Mouse (Mus musculus): Measurements from ENCODE around the gene Cacna1g. TPM values are rescaled to one million over a fixed set of nuclear protein-coding genes. Genes with fewer than 3 reads are reported as not detected.

Gene Cacna1g
- 10 to 100 TPM; 15.4 to 21.5 TPM for total RNA-seq (2021)

DNA sequence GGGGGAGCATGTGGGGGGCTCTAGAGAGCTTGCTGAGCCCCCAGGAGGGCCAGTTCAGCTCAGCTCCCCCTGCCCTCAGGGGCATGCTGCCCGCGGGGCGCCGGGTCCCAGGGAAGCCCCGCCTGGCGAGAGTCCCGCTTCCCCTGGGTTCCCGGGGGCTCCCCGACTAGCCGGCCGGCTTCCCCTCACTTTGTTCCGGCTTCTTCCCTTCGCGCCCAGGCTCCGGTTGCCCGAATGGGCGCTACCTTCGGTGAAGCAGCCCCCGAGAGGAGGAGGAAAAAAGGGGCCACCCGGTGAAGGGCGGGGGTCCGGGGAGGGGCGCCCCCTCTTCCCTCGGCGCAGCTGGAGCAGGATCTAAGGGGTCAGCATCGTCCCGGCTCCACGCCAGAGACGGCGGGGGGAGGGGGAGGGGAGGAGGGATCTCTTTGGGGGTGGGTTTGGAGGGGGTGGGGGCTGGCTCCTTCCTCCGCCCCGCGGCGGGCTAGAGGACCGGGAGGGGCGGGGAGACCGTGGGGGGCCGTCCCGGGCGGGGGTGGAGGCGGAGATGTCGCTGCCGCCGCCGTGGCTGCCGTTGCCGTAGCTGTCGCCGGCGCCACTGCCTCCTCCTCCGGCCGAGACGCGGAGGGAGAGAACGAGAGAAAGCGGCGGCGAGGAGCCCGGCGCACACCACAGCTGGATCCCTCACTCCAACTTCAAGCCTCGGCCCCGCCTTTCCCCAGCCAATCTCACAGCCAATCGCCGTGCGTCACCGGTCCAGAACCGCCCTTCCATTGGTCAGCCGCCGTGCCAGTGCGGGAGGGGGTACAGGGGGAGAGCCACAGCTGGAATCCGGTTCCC is at the start of gene Cacna1g:
TSS of gene Cacna1g (minus strand) at position 492 of the 837 bp plus-strand sequence.
- intact Hi-C loops (cut with DNase I) = no loop called here
- DNase-seq (ENCODE audit: low spot score) = peak; percentile 87

DNA sequence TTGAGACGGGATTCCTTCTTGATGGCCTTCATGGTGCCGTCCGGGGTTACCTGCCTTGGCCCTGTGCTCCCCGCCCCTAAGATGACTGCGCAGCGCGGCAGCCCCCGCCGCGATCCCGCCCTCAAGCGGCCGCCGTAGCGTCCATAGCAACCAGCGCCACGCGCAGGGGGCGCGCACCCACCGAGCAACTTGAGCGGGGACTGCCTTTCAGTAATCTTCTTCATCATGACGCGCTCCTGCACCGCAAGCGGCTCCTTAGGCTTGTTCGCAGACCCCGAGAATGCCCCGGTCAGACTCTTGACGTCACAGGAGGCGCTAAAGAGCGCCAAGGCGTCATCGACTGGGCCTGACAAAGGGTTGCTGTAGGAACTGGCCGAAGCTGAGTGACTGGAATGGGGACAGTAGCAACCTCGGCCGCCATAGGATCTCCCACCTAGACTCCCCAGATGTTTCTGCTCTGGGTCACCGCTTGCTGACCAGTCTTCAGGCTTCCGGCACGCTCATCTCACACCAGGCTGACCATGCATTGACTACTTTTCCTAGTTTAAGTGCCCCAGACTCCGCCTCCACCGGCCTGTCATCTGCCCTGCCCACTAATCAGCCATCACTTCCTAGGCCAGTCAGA is 47.3 kb upstream of the Cacna1g start, which contains the start of gene Mycbpap:
TSS of gene Mycbpap (minus strand) at position 524 of the 625 bp plus-strand sequence.
- DNase-seq (ENCODE audit: low spot score) = peak; percentile 34
- intact Hi-C loops (cut with DNase I) = no loop called here

DNA sequence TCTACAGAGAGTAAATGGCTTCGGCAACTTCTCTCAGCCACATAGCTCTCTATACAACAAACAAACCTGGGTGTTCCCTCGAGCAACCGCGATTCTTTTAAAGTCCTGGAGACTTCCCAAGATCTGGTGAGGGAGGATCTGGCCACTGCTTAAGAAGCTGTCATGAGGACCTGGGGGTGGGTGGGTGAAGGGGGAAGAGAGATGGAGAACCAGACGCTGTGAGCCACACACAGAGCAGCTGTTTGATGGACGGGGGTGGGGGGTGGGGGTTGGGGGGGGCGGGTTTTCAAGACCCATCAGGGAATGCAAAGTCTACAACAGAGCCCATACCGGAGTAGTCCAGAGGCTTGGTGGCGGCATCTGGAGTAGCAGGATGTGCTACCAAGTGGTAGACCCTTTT is 39.5 kb upstream of the Cacna1g start:
- intact Hi-C loops (cut with DNase I) = no loop called here
- no peak for DNase-seq (ENCODE audit: low spot score)

DNA sequence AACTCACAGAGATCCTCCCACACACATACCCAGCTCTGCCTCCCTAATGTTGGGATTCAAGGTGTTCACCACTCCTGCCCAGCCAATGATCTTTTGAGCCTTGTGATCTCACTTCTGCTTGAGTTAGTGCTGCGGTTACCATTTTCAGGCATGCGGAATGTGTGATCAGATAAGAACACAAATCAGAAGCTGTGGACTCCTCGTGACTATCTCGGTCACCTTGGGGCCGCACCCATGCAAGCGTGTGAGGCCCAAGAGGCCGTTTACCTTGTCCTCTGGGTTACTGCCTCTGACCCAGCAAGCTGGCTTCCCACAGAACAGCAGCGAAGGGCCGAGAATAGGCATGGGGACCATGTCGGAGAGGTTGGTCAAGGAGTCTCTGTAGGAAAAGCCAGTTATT is 35.0 kb upstream of the Cacna1g start:
- DNase-seq (ENCODE audit: low spot score) = no peak

DNA sequence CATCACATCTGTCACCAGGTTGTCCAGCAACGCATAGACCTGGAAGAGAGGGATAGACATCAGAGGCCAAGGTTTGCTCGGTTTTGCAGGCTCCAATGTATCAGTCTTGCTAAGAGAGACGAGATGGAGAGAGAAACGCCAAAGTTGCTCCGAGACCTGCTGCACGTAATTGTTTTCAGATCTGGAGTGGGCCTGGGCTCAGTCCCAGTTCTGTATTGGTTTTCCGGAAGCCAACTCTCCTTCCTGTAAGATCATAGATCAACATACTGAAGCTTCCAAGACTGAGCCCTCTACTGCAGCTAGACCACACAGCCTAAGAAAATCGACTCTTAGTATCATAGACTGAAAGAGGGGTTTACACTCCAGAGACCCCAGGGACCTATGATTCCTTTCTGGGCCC is 27.5 kb upstream of the Cacna1g start:
- intact Hi-C loops (cut with DNase I) = no loop called here
- no peak for DNase-seq (ENCODE audit: low spot score)

More for the DNA sequence above, 35.0 kb upstream of the Cacna1g start:
- intact Hi-C loops (cut with DNase I) = no loop called here

DNA sequence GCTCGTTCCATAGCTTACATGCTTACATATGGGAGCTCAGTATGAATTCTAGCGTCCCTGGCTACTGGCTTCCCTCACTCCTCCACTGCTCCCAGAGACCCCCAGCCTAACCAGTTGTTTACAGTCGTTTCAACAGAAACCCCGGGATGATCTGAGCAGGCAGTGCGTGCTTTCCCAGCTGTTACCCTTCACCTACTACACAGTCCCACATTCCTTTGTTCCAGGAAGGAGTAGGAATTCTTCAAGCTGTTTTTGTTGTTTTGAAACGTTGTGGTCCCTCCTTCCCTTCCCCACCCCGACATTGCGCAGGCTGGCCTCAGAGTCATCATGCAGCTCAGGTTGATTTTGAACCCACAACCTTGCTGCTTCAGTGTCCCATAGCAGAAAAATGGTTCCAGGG is 26.4 kb upstream of the Cacna1g start:
- intact Hi-C loops (cut with DNase I) = no loop called here
- DNase-seq (ENCODE audit: low spot score) = no peak

DNA sequence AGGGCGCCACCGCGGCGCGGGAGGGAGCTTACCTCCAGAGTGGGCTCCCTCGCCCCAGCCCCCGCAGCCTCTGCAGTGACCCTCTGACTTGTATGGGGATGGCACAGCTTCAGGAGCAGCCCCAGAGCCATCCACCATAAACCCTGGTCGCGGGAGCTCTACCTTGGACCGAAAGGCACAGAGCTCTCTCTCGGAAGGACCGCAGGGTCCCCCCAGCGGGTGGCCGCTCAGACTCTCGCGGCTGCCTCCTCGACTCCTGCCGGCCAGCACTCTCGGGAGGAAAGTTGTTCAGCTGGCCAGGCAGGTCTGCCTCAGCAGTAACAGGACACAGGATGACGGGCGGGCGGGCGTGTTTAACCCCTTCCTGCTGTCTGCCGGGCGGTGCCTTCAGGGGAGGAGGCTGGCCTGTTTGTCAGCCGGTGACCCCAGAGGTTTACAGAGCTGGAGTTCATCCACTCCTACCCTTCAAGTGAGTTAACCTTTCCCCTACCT is 25.7 kb upstream of the Cacna1g start, which contains the start of gene Epn3:
TSS of gene Epn3 (minus strand) at position 314 of the 492 bp plus-strand sequence.
- intact Hi-C loops (cut with DNase I) = no loop called here
- DNase-seq (ENCODE audit: low spot score) = no peak

DNA sequence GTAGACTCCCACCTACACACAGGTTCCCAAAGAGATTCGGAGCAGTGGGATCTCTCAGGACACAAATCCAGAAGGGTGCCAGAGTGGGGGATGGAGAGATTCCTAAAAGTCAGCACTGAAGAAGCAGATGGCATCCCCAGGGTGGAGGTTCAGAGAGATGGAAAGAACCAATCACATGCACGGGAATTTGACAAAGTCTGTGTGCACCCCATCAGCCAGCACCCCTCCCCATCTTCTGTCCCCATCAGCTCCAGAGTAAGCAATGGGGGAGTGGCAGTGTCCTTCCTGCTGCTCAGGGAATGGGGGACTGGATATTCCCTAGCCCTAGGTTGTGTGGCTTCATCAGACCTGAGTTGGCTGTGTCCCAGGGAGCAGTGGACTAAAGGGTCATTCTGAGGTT is 25.0 kb upstream of the Cacna1g start:
- no peak for DNase-seq (ENCODE audit: low spot score)
- intact Hi-C loops (cut with DNase I) = no loop called here

DNA sequence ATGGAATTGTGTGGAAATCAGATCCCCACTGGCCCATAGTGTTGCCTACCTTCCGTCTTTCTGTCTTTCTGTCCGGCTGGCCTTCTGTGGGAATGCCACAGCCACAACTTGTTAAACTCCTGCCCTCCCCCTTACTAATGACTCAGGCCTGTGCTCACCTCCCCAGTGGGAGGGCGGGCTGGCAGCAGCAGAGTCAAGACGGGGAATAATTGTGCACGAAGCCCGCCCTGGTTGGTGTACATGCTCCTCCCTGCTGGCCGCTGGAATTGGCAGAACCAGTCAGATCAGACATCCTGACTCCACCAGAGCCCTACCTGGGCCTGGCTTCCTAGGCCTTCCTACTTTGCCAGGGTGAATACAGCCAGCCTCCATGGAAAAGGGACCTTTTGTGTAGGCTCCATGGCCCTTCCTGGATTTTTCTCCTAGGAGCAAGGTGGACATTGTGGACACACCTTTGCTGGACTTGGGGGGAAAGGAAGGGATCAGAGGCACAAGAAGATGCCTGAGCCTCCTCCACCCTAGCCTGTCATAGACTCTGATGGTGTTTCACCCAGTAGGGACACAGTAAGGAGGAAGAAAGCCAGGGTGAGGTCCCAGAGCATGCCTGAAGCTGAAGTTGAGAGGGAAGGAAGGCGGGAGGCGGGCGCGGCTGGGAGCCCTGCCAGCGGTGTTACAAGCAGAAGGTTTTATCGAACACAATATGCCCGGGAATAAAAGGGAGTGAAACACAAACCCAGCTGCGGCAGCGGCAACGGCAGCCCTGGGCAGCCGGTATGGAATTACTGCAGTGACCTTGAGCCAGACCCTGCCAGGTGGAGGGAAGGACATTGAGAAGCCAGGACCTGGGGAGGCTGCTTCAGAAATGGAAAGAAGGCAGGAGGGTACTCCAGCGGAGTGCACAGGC is 24.3 kb upstream of the Cacna1g start:
- intact Hi-C loops (cut with DNase I) = no loop called here

DNA sequence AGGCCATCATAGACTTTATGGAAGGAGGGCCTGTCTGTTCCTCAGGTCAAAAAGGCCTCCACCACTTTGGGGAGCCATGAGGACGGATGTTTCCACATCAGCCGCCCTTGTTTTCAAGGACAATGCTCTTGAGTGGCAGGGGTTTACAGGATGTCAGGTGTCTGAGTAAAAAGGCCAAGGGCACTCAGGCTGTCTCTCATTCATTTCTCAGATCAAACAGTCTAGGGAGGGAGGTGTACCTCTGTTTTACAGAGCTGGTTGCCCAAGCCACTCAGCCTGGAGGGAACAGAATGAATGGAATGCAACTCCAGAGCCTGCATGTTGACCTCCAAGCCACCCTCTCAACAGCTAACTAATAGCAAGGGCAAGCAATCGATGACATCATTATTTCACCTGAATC is 21.4 kb upstream of the Cacna1g start:
- DNase-seq (ENCODE audit: low spot score) = no peak
- intact Hi-C loops (cut with DNase I) = no loop called here

More for the DNA sequence above, 24.3 kb upstream of the Cacna1g start:
- no peak for DNase-seq (ENCODE audit: low spot score)

DNA sequence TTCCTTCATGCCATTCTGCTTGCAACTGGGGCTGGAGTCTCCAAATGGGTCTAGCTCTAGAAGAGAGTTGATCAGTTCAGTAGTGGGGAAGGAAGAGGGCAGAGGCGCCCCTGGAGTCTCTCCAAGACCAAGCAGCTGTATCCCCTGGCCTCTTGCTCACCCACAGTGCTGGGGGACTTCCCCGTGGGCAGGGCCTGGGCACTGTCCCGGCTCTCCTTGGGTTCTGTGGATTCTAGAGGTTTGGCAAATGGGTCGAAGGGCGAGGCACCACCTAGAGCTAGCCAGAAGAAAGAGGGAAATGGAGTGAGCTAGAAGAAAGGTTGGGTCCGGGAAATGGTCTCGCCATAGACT is 17.7 kb upstream of the Cacna1g start:
- no peak for DNase-seq (ENCODE audit: low spot score)
- intact Hi-C loops (cut with DNase I) = no loop called here

DNA sequence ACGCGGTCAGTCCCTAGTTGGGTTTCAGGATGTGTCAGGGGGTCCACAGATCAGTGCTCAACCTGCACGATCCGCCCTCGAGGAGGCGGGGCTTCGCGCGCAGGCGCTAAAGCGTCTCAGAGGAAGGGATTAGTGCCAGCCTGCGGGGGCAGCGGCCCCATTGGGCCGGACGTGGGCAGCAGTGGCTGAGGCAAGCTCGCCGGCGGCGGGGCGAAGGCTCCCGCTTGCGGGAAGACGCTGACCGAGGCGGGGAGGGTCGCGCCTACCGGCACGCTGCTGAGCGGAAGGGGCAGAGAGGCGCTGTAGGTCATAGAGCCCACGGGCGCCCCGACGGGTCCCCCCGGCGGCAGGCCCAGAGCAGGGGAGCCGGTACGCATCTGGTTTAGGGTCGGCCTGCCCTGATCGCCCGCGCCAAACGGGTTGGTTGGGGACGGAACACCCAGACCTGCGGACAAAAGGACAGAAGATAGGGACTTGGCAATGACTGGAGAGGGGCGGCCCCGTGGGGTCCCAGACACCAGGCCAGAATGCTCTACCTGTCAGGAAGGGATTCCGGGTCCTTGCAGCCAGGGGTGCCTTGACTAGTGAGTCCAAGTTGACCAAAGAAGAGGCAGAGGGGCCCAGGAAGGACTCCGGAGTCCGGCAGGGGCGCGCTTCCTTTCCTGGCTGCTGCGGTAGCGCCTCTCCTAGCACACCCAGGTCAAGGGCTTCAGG is 17.2 kb upstream of the Cacna1g start:
- intact Hi-C loops (cut with DNase I) = no loop called here
- no peak for DNase-seq (ENCODE audit: low spot score)

DNA sequence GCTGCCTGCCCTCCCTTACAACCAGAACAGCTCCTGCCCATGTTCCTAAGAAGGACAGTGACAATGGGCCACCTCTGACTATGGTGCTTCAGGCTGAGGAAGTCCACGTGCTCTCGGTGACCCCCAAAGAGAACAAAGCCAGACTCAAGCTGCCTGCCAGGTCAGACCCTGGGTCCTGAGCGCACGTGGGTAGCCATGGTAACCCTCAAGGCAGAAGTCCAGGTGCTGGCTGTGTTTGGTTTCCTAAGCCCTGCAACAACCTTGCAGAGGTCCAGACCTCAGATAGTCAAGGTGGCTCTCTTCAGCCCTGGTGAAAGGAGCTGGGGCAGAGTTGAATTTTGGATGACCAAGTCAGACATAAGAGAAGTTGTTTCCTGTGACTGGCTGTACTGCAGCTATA is 15.7 kb upstream of the Cacna1g start:
- intact Hi-C loops (cut with DNase I) = loop anchor here (5.0 kb wide), 2 partner anchors 252 to 357 kb away; no protein-coding TSS in a partner anchor
- no peak for DNase-seq (ENCODE audit: low spot score)

DNA sequence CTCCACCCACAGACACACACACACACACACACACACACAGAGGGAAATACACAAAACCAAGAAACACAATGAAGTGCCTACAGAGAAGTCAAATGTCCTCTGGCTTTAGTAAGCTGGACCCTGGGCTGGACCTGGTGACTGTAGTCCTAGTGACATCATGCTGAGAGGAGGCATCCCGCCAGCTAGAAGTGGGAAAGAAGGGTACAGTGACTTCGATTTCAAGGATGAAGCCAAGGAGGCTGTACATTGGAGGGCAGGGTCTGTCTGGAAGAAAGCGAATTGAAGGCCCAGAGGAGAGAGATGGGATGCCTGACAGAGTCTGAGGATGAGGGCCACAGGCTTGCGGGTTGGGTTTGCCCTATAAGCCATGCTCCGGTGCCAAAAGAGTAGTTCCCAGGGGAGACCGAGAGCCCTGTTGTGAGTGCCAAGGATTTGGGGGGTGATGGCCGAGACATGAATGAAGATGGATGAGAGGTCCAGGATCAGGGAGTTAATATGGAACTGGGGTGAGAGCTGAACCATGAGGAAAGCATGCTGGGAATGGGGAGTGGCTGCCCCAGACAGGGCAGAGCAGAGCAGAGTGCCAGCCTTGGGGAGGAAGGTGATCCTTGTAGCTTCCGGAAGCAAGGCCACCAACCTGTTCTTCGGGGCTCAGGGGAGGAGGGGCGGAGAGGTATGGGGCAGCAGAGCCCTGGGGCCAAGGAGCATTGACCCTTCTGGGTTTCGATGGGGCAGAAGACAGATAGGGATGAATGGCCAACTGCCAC is 15.0 kb upstream of the Cacna1g start:
- intact Hi-C loops (cut with DNase I) = loop anchor here (5.0 kb wide), 2 partner anchors 252 to 357 kb away; no protein-coding TSS in a partner anchor
- DNase-seq (ENCODE audit: low spot score) = no peak

DNA sequence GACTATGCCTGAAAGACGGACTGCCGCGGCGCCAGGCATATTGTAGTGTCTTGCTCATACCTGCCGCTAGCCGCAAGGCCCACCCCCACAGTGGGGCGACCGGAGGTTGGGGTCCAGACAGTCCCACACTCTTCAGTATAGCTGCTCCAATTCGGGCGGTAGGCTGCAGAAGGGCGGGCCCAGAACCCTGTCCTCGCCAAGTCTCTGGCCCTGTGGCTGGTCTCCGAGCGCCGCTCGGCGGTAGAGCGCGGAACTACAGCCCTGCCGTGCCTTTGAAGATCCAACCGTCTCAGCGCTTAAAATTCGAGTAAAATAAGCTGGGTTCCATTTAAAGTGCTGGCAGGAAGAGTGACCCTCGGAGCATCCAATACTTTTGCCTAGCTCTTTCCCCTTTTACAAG is 12.0 kb upstream of the Cacna1g start, which contains the start of gene Spata20:
TSS of gene Spata20 (minus strand) at position 179 of the 400 bp plus-strand sequence.
- intact Hi-C loops (cut with DNase I) = loop anchor here (1.0 to 5.0 kb wide), 4 partner anchors 66 to 354 kb away; no protein-coding TSS in a partner anchor
- DNase-seq (ENCODE audit: low spot score) = peak; percentile 58

DNA sequence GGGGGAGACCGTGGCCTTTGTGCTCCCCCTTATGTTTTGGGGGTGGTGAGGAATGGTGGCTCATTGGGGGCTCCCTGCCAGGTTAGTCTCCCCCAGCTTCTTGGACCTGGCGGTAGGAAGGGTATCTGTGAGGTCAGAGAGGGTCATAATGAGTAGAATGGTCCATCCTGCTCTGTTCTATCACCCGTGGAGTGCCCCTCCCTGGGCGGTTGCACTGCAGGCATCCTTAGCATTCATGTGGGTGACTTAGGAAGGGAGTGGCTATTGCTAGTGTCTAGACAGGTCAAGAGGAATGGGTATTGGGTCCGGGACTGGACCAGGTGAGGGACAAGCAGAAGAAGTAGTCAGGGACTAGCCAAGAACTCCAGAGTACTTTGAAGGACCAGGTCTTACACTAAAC is 11.2 kb upstream of the Cacna1g start:
- intact Hi-C loops (cut with DNase I) = loop anchor here (5.0 kb wide), 2 partner anchors 248 to 353 kb away; no protein-coding TSS in a partner anchor
- no peak for DNase-seq (ENCODE audit: low spot score)

DNA sequence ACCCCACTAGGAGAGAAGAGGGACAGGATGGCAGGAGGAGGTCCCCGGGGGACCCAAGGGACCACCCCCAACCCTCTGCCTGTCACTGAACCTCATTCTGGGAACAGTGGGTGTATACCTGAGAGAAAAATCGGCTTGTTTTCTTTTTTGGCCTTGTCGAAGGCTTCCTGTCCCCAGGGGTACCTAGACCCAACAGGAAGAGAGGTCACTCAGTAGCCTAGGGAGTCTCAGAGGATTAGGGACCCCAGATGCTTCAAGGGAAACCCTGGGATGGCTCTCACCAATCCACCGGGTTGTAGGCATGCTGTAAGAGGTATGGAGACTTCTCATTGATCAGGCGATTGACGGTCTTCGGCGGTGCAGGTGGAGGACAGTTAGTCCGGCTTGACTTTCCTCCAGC is 10.6 kb upstream of the Cacna1g start:
- no peak for DNase-seq (ENCODE audit: low spot score)
- intact Hi-C loops (cut with DNase I) = loop anchor here (5.0 kb wide), 2 partner anchors 247 to 352 kb away; no protein-coding TSS in a partner anchor

DNA sequence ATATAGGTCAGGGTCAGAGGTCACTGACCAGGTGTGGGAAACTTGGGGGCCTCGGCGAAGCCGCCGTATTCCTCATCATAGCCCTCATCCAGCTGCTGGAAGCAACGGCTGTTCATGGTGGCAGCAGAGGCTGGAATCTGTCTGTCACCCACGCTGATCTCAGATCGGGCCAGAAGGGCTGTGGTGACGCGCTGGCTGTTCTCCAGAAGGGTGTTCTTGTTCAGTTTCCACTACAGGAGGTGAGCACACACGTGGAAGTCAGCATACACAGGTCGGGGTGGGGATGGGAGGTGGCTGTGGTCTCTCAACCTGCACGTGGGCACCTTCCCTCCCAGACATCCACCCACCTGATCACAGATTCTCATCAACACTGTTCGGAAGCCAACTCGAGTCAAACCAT is 9.9 kb upstream of the Cacna1g start:
- intact Hi-C loops (cut with DNase I) = no loop called here
- no peak for DNase-seq (ENCODE audit: low spot score)
